Mouse (Mus musculus): ENCODE measurements around the gene Lrrc74a. TPM values are rescaled to one million over a fixed set of nuclear protein-coding genes. Genes with fewer than 3 reads are reported as not detected.
A peak's percentile ranks its signal among the peaks of the same experiment; 100 is the strongest.

The Lrrc74a gene
- polyA plus RNA-seq, 1 experiment from 2014 or later: not detected

DNA sequence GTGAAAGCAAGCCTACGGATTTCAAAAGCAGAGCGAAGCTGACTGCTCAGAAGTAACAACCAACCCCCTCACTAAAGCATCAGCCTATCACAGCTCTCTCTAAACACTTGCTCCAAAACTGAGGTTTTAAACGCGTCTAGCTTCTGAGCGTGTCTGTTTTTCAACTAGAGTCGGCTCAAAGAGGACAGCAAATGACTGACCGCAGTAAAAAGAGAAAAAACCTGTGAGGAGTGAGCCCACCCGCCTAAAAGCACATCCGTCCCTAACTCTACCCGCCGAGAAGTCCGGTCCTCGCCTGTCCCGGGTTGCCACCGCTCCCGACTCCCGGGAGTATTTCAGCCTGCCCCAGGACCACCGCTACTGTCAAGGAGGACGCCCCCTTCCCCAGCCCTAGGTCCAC, 8.5 kb upstream of the Lrrc74a start:
- Histone ChIP-seq H3K27me3 (replicated peaks) (no peaks in the 10 kb centered on the region), H3K27ac (peak overlapping the region; percentile 48; the same call in 1 of the 2 replicates), H3K4me3 (replicated peaks) (peak overlapping the region; percentile 70), H3K9me3 (no peaks in the 10 kb centered on the region), H3K4me1 (no peaks in the 10 kb centered on the region), H3K9ac (peak overlapping the region; percentile 60; the same call in 1 of the 2 replicates), H3K4me2 (peak overlapping the region; percentile 98), H3K36me3 (no peaks in the 10 kb centered on the region)
- no peak; the same call in 1 of the 2 replicates for ATAC-seq (ENCODE audit: insufficient read depth, low FRiP score, low read depth)
- WGBS: 0% methylated on average over 19 of the region's 19 CpGs

DNA sequence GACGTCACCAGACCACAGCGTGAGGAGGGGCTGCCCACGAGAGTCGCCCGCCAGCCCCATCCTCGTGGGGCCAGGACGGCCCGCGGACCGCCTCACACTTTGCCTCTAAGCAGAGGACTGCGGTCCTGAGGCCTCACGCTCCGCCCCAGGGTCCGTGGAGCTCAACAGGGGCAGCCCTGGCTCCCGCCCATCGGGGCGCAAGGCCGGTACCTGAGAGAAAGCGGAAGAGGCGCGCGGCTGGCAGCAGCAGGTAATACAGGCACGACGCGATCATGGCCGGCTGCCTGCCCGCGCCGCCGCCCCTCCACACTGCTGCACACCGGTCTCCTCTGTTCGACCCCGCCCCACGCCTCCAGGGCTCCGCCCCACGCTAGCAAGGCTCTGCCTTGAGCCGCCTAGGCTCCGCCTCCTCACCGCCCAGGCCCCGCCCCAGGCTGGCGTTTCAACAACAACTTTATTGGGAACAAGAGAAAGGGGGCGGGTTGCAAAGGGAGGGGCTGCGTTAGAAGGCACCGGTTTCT, 8.0 kb upstream of the Lrrc74a start, which contains the start of gene Angel1:
Angel1 (minus strand) TSS at position 341 of the 521 bp plus-strand sequence.
- no peaks in the 10 kb centered on the region for H3K36me3 ChIP-seq
- H3K27me3 ChIP-seq (replicated peaks): no peaks in the 10 kb centered on the region
- peak within 1 kb of the TSS; percentile 60; the same call in 1 of the 2 replicates for H3K9ac ChIP-seq
- H3K9me3 ChIP-seq: no peaks in the 10 kb centered on the region
- H3K4me1 ChIP-seq: no peaks in the 10 kb centered on the region
- peak within 1 kb of the TSS; percentile 98 for H3K4me2 ChIP-seq
- peak; percentile 99 for ATAC-seq (ENCODE audit: insufficient read depth, low FRiP score, low read depth)
- WGBS: under 1% methylated on average over 43 of the region's 44 CpGs
- H3K4me3 ChIP-seq (replicated peaks): peak within 1 kb of the TSS; percentile 70
- peak within 1 kb of the TSS; percentile 48; the same call in 1 of the 2 replicates for H3K27ac ChIP-seq

DNA sequence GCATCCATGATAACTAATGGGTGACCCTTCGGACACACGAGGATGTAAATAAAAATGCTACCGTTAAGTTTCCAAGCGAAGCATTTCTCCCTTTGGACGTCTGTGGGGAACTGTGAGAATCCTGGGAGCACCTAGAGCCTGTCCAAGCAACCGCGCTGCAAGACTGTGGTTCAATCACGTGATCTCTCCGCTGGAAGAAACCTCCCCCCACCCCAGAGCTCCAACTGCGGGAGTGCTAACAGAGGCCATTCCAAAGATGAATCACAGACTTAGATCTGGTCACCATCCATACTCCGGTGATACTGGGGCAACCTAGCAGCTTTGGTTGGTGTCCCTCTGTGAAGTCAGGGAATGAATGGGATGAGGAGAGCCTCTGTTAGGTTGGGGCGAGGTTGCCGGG, 26.9 kb downstream of the Lrrc74a start:
- no peaks in the 10 kb centered on the region for H3K9me3 ChIP-seq
- H3K27ac ChIP-seq: no peak overlapping the region
- no peaks in the 10 kb centered on the region for H3K27me3 ChIP-seq (replicated peaks)
- no peak overlapping the region for H3K4me2 ChIP-seq
- no peaks in the 10 kb centered on the region for H3K4me1 ChIP-seq
- no peak overlapping the region for H3K4me3 ChIP-seq (replicated peaks)
- WGBS: 73% methylated on average over 13 of the region's 13 CpGs
- H3K36me3 ChIP-seq: no peaks in the 10 kb centered on the region
- no peak for ATAC-seq (ENCODE audit: insufficient read depth, low FRiP score, low read depth)
- H3K9ac ChIP-seq: no peak overlapping the region

DNA sequence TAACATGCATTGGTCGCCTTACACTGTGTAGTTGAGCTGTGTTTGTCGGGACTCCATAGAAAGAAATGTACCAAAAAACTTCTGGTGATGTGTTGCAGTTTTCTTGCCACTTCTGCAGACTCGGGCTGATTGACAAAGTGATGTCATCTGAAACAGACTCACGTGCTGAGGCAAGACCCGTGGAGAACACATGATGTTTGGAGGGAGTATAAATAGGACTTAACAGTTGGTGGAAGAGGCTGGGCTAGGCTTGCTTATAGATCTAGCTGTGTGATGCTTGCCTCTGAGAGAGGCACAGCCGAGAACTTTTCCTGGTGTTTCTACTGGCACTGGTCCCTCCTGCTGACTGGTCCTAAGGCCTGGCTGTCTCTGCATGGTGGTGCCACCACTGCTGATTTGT, 29.9 kb downstream of the Lrrc74a start:
- 63% methylated on average over 6 of the region's 6 CpGs for WGBS
- no peak for ATAC-seq (ENCODE audit: insufficient read depth, low FRiP score, low read depth)

DNA sequence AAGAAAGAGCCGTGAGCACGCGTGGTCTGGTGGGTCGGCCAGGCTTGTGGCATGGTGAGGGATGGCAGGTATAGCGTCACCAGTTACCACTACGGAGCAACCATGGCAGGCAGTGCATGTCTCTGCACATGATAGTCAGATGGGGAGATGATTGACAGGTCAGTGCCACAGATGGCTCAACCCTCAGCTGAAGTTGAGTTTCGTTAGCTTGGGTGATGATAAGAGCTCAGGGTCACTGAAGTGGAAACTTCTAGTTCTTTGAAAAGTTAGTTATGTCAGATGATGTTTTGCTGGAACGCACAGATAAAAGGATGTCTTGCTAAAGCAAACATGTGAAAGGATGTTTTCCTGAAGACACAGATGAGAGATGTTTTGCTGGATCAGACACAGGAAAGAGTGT, 32.3 kb downstream of the Lrrc74a start:
- Histone ChIP-seq H3K4me1 (0 out of 2 replicates have a peak, but pooled peaks cover 3% of the 10 kb centered on the region), H3K9me3 (no peaks in the 10 kb centered on the region), H3K36me3 (no peaks in the 10 kb centered on the region), H3K9ac (no peak overlapping the region), H3K4me2 (no peak overlapping the region), H3K27me3 (replicated peaks) (no peaks in the 10 kb centered on the region), H3K27ac (no peak overlapping the region), H3K4me3 (replicated peaks) (no peak overlapping the region)
- WGBS: 86% methylated on average over 8 of the region's 8 CpGs
- no peak for ATAC-seq (ENCODE audit: insufficient read depth, low FRiP score, low read depth)

More for the DNA sequence above, 29.9 kb downstream of the Lrrc74a start:
- no peaks in the 10 kb centered on the region for H3K9me3 ChIP-seq
- H3K4me2 ChIP-seq: no peak overlapping the region
- no peak overlapping the region for H3K9ac ChIP-seq
- no peaks in the 10 kb centered on the region for H3K36me3 ChIP-seq
- H3K4me1 ChIP-seq: no peaks in the 10 kb centered on the region
- H3K4me3 ChIP-seq (replicated peaks): no peak overlapping the region
- H3K27me3 ChIP-seq (replicated peaks): no peaks in the 10 kb centered on the region
- no peak overlapping the region for H3K27ac ChIP-seq

DNA sequence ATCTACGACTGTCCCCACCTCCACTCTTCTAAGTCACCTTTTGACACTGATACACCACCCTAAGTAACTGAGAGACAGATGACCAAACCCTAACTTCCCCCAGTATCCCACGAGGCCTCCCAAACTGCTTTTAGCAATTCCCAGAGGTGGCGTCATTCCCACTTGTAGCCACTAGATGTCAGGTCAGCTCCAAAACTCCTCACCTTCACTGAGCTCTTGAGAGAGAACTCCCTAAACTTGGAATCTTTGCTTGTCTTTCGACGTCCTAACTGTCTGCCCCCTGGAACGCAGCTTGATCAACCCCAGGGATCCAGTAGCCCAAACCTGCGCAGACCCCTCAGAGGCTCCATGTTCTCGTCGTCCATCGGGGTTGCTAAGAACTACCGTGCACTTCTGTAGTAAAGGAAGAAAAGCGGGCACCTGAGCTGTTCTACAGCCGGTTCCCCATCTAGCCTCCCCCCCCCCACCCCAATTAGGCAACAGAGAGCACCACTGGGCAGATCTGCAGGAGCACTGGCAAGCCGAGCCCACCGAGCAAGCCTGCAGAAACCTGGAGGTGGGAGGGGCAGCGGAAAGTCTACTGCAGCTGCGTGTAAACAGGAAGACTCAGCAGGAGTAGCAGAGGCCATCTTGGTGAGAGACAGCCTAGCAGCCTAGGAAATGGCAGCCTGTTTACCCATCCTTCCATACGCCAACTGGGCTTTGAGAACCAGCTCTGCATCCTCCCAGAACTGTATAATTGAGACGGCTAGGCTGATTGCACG, 33.9 kb downstream of the Lrrc74a start:
- ATAC-seq (ENCODE audit: insufficient read depth, low FRiP score, low read depth): no peak
- Histone ChIP-seq H3K27ac (no peak overlapping the region), H3K9ac (no peak overlapping the region), H3K4me1 (peaks cover 6% of the 10 kb centered on the region; the same call in 1 of the 2 replicates), H3K4me2 (no peak overlapping the region), H3K4me3 (replicated peaks) (no peak overlapping the region), H3K9me3 (no peaks in the 10 kb centered on the region), H3K36me3 (no peaks in the 10 kb centered on the region), H3K27me3 (replicated peaks) (no peaks in the 10 kb centered on the region)
- 33% methylated on average over 20 of the region's 20 CpGs for WGBS

DNA sequence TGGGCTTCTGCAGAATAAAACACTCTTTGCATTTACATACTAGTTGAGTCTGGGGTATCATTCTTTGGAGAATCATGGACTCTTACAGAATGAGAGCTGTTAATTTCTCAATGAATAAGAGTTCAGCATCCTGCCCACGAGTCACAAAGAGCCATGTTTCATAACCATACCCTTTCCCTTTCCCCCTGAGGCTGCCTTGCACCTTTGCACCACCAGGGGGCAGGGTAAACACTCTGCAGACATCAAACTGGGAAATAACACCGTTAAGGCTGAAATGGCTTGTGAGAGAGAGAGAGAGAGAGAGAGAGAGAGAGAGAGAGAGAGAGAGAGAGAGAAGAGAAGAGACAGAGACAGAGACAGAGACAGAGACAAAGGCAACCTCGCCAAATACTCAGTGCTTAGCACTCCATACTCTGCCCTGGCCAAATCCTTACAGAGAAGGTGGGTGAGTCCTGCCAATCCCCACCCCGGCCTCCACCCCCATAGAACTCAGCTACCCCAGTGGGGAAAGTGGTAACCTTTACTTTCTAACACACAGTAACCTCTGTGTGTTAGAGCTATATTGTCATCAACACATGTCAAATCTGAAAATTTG, 34.9 kb downstream of the Lrrc74a start:
- Histone ChIP-seq H3K4me1 (peaks cover 6% of the 10 kb centered on the region; the same call in 1 of the 2 replicates), H3K9me3 (no peaks in the 10 kb centered on the region), H3K9ac (no peak overlapping the region), H3K4me3 (replicated peaks) (no peak overlapping the region), H3K27me3 (replicated peaks) (no peaks in the 10 kb centered on the region), H3K27ac (no peak overlapping the region), H3K4me2 (no peak overlapping the region), H3K36me3 (no peaks in the 10 kb centered on the region)
- 40% methylated on average over 4 of the region's 4 CpGs for WGBS
- ATAC-seq (ENCODE audit: insufficient read depth, low FRiP score, low read depth): no peak

DNA sequence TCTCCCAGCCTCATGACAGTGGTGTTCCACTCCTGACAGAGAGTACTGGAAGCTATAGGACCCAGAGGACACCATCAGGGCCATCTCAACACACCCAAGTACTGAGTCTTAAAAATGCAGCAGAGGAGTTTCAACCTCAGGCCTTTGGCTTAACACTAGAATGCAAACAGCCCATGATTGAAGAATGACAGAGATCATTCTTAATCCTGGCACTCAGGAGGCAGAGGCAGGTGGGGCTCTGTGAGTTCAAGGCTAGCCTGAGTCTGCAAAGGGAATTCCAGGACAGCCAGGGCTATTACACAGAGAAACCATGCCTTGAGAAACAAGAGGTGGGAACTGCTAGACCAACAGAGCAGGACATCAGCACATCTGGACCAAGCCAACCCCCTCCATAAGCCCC, 35.6 kb downstream of the Lrrc74a start:
- H3K27ac ChIP-seq: peak overlapping the region; percentile 26
- no peak for ATAC-seq (ENCODE audit: insufficient read depth, low FRiP score, low read depth)

DNA sequence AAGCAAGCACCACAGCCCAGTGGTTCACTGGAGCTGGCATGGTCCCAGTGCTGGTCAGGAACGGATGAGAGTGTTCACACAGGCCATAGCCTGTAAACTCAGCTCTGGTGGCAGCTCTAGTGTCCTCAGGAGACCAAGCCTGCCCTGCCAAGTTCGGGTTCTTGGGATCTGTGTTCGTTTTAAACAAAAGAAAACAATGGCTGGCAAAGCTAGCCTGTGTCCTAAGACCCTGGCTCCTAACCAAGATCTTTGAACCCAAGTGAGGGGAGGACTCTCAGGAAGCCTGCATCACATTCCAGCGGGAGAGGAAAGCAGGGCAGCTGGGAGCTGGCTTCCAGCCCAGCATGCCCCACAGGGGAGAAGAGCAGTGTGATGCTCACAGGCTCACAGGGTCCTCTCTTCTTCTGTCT, 36.1 kb downstream of the Lrrc74a start:
- H3K4me2 ChIP-seq: no peak overlapping the region
- no peaks in the 10 kb centered on the region for H3K36me3 ChIP-seq
- no peaks in the 10 kb centered on the region for H3K27me3 ChIP-seq (replicated peaks)
- 23% methylated on average over 4 of the region's 4 CpGs for WGBS
- H3K9ac ChIP-seq: no peak overlapping the region
- peaks cover 6% of the 10 kb centered on the region; the same call in 1 of the 2 replicates for H3K4me1 ChIP-seq
- no peaks in the 10 kb centered on the region for H3K9me3 ChIP-seq
- peak; percentile 52; the same call in 1 of the 2 replicates for ATAC-seq (ENCODE audit: insufficient read depth, low FRiP score, low read depth)
- peak overlapping the region; percentile 26 for H3K27ac ChIP-seq
- no peak overlapping the region for H3K4me3 ChIP-seq (replicated peaks)

More for the DNA sequence above, 35.6 kb downstream of the Lrrc74a start:
- no peak overlapping the region for H3K4me2 ChIP-seq
- peaks cover 6% of the 10 kb centered on the region; the same call in 1 of the 2 replicates for H3K4me1 ChIP-seq
- H3K27me3 ChIP-seq (replicated peaks): no peaks in the 10 kb centered on the region
- H3K36me3 ChIP-seq: no peaks in the 10 kb centered on the region
- no peak overlapping the region for H3K9ac ChIP-seq
- H3K9me3 ChIP-seq: no peaks in the 10 kb centered on the region
- no peak overlapping the region for H3K4me3 ChIP-seq (replicated peaks)

DNA sequence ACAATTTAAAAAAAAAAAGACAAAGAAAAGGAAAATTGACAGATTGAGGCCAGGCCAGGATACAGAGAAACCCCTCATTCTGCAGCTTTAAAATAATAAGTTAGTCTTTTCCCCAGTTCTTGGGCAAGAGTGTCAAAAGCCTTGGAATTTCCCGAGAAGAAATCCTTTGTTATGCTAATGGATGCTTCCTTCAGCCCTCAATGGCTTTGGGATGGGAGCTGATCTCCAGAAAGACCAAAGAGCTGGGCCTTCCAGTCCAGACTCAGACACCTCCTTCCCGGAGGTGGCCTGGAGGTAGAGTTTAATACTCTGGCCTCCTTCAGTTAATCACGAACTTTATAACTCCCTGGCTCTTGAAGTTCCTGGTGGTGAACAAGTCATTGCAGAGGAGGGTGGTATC, 36.8 kb downstream of the Lrrc74a start:
- Histone ChIP-seq H3K9me3 (no peaks in the 10 kb centered on the region), H3K36me3 (no peaks in the 10 kb centered on the region), H3K4me2 (no peak overlapping the region), H3K27me3 (replicated peaks) (no peaks in the 10 kb centered on the region), H3K4me1 (peaks cover 8% of the 10 kb centered on the region; the same call in 1 of the 2 replicates), H3K9ac (no peak overlapping the region), H3K27ac (no peak overlapping the region), H3K4me3 (replicated peaks) (no peak overlapping the region)
- WGBS: 34% methylated on average over 3 of the region's 3 CpGs
- ATAC-seq (ENCODE audit: insufficient read depth, low FRiP score, low read depth): no peak

DNA sequence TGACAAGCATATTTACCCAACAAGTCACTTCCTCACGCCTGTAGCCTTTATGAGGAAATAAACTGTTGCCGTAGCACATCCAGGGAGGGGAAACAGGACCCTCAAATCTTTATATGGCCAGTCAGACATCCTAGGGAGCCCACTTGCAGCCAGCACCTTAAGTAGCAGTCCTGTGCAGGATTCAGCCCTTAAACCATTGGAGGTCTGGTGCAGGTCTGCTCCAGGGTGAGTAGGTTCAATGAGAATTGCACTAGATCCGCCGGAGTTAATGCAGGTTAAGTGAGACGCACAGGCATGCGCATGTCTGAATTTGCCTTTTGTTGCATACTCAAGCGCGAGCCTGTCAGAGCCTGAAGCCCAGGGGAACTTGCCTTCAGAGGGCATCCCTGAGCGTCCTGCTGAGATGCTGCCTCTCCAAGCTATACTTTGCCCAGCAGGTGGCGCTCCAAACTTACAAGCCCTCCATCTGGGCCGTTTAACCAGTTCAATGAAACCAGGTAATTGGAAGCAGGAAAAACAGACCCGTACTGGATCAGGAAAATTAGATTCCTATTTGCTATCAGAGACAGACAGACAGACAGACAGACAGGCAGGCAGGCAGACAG, 37.8 kb downstream of the Lrrc74a start:
- Histone ChIP-seq H3K4me2 (peak overlapping the region; percentile 23; the same call in 1 of the 2 replicates), H3K36me3 (no peaks in the 10 kb centered on the region), H3K27ac (no peak overlapping the region), H3K4me3 (replicated peaks) (no peak overlapping the region), H3K27me3 (replicated peaks) (no peaks in the 10 kb centered on the region), H3K4me1 (peaks cover 10% of the 10 kb centered on the region; the same call in 1 of the 2 replicates), H3K9me3 (no peaks in the 10 kb centered on the region), H3K9ac (no peak overlapping the region)
- 11% methylated on average over 12 of the region's 12 CpGs for WGBS
- peak; percentile 48; the same call in 1 of the 2 replicates for ATAC-seq (ENCODE audit: insufficient read depth, low FRiP score, low read depth)

Measured in stomach, embryonic 15.5 days (tissue).